Mouse (Mus musculus) lung, postnatal 4 days (tissue): ENCODE measurements at regions not wholly inside any gene's neighbourhood (a gene's known extent, or its start where the extent isn't known, plus 50 kb on each side); places are given as distances from the start of the nearest gene placed in this dataset.
A peak's percentile ranks its signal among the peaks of the same experiment; 100 is the strongest.
"Not testable (repeated sequence)": the region's sequence is repeated elsewhere in the genome, so short reads cannot be mapped to it uniquely, and the experiment has no call there.

Experiments
- DNase-seq, 2 experiments: peaks; one replicate each; pipeline ENCODE4 v3.0.0; 2021

DNA sequence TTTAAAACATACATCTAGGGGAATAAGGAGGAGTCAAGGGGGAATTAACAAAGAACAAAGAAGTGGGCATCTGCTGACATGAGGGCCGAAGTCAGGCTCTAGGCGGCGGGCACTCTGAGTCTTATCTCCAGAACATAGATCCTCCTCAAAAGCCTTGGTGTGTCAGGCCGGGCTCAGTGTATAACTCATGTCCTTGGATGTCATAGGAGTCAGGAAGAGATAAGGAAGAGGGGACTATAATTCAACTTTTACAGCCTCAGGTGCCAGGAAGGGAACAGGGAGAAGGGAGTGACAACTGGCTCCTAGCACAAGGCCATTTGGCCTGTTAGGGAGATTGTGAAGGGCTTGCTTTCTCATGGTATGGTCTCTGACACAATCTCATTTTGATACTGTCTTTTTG, 185.9 kb upstream of the Ube2e2 start:
- DNase-seq, result not testable (repeated sequence)

DNA sequence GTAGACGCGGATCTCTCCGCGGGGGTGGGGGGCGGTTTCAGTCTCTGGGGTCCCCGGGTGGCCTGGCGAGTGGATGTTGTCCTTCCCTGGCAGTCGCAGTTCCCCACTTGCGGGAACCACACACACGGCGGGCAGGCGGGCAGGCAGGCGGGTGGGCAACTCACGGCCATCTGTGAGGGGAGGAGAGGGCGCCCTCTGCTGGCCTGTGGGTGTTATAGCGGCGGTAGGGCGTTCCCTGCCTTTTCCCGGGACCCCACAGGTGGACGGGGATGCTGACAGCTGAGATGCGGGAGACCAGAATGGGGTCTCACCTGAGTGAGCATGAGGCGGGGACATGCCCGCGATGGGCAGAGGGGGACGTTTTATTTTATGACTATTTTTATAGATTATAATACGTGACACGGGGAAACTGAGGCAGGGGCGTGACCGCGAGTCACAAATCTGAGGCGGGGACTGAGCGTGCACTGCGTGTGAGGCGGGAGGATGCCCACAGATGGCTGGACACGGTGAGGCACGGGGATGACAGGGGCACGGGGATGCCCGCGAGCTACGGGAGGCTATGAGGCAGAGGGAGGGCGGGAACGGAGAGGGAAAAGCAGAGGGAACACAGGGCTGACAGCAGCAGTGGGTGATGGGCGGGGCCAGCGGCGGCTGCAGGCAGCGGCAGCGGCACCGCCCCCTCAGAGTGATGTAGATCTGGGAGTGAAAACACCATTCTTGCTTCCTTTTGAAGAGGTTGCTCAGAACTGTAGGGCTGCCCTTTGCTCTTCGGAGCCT, 148.1 kb upstream of the Ube2e2 start:
- DNase-seq, result peak; percentile 54 to 65

DNA sequence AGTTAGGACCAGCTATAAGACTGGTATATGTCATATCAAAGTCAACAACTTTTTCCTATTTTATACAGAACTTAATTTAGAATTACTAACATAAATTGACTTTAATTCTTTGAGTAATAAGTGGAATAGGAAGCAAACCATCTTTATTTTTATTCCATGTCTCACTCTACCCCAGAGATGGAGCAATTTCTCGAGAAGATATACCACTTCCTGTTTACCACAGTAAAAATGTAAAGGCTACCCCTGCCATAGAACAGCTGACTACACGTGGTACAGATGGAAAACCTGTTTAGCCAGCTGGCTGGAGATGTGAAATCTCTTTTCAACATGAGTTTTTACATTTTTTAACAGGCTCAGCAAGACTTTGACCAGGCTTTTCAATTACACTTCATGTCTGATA, 126.0 kb upstream of the Ube2e2 start:
- no peak for DNase-seq

DNA sequence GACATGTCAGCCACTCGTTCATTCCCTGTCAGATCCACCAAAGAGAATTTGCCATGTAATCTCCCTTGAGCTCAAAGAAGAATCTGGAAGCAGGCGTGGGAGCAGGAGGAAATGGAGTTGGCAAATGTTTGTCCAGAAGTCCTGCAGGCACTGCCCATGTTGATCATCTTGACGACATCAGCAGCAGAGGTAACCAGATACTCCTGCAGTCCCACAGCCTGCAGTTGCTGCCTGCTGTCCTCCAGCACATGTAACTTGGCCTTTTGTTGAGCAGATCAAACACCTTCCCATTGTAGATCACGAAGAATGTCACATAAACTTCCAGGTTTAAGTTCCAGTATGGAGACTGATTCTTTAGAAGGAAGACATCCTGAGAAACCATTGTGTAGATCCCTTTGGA, 121.3 kb upstream of the Ube2e2 start:
- no peak for DNase-seq

DNA sequence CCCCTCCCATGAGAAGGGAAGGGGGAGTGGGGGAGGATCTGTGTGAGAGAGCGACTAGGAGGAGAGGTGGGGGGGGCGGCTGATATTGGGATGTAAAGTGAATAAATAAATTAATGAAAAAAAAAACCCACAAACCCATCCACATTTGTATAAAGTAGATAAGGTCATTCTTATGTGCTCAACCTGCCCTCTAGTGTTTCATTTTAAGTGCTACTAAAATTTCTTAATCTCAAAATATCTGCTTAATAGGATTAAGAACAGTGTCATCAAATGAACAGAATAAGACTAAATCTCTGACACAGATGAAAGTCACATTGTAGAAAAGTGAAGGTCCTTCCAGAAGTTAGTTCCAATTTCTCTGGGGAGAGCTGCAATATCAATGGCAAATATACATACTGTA, 119.5 kb upstream of the Ube2e2 start:
- not testable (repeated sequence) for DNase-seq

DNA sequence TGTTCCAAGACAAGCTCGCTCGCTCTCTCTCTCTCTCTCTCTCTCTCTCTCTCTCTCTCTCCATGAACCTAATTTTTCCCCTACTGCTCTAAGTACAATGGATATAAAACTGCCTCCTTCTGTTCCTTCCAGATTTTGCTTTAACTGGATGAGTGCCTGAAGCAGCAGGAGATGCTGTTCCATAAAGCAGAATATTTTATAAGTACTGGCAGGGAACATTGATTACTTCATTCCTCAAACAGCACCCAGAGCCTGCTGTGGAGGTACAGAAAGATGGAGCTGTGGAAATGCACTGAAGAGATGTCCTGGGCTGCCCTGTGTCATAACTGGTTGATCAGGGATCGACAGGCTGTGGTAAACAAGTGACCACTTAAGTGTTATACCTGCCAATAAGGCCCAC, 89.8 kb upstream of the Ube2e2 start:
- DNase-seq, result no peak

DNA sequence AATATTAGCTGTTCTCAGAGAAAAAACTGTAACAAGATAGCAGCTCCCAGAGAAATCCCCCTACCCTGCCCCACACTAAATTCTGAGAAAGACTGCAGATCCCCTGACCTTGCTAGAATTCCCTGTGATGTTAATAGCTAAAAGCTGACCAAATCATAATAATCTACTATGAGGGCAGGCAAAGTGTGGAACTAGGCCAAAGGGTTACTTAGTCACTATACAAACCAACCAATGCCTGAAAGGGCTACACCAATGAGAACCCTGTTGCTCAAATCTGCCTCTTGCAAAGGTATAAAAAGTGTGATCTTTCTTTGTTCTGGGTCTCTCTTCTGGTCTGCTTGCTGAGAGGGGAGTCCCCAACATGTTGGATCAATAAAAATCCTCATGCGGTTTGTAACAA, 69.8 kb upstream of the Ube2e2 start:
- no peak for DNase-seq

DNA sequence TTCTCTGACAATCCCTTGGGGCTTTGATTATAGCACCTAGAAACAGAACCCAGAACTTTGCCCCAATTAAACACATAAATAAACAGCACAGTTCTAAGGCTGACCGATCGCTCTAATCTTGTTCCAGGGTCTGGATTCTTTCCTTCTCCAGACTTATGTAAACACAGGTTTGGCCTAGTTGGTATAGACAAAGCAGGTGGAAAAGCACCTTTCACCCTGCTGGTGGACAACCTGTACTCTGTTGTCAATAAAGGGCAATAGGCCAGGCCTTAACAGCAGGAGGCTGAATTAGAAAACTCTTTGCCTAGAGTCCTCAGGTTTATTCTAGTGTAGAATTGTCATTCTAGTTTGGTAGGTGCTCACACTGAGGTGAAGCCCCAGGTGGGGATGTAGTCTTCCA, 69.2 kb upstream of the Ube2e2 start:
- DNase-seq, result no peak
